Mouse (Mus musculus) left cerebral cortex, postnatal 4 days (tissue): Measurements from ENCODE around the gene Gprin2. TPM values are rescaled to one million over a fixed set of nuclear protein-coding genes. Genes with fewer than 3 reads are reported as not detected.

ENCODE experiments used
- DNase-seq: peaks from one replicate; pipeline ENCODE4 v3.0.0-alpha.2; 2022
- intact Hi-C: fragments of 180-260 bp; cut with DNase I; formaldehyde crosslinking; loops from one replicate; pipeline ENCODE4 v1.15.1; 2025
- total RNA-seq, 2 experiments: library from RNA; stranded (reverse); gene quantifications; 2 replicates each; pipeline ENCODE4 v1.2.3; 2021

Gprin2 gene
- total RNA-seq, 2 experiments from 2014 or later = 26.2 to 30.0 TPM

GRCm38 (mm10) chr14:34208651-34209050, 7.2 kb upstream of the Gprin2 start:
- peak; percentile 43 for DNase-seq
- intact Hi-C loops = no loop called here

DNA sequence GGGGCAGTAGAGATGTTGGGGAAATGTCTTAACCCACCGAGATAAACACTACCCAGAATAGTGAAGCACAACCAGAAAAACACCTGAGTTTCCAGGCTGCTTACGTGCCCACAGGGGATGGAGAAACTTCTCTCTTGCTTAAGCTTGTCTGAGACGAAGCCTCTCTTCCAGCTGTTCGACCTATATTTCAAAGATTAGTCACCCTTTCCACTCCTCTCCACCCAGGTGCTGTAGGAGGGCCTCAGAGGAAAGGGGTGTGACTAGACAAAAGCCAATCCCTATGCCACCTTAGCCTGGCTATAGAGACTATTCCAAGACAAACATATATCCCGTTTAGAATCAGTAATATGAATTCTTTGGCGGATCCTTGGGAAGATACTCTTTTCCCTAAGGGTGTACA, 6.5 kb upstream of the Gprin2 start:
- no peak for DNase-seq
- intact Hi-C loops = no loop called here

- intact Hi-C loops = no loop called here
- DNase-seq = peak; percentile 63
These were observed 669 bp downstream of the Gprin2 start for GRCm38 (mm10) chr14:34200738-34201230.

DNA sequence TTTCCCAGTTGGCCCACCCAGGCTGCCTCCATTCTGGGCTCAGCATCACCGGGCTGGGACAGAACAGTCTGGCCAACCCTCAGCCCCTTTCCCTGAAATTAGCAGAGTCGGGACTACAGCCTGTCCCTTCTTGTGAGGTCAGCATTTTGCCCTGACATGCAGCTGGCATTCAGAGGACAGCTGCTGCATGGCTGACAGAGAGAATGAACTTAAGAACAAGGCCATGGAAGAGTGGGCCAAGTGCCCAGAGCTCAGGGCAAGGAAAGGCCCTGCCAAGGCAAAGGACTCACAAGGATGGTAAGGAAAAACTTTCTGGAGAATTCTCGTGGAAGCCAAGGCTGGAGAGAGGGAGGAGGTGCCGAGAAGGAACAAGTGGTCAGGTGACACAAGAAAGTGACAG, 4.7 kb downstream of the Gprin2 start:
- DNase-seq = no peak

GRCm38 (mm10) chr14:34195466-34195865, 6.0 kb downstream of the Gprin2 start:
- intact Hi-C loops = no loop called here
- DNase-seq = peak; percentile 41

More for the DNA sequence above, 4.7 kb downstream of the Gprin2 start:
- intact Hi-C loops = no loop called here

DNA sequence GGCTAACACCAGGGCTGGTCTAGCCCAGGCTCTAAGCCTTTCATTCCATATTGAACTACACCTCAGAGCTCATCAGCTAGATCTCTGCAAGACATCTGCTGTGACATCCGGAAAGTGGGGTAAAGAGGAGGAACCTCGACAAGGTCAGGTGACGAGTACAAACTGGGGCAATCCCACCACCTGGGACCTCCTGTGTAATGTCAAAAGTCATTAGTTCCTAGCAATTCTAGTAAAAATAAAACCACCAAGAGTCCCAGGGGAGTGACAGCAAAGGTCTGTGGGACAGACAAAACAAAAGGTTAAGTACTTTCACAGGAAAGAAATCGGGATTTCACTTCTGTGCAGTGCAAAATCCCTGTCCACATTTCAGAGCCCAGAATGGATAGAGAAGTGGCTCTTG, 7.6 kb downstream of the Gprin2 start:
- DNase-seq = no peak
- intact Hi-C loops = no loop called here

DNA sequence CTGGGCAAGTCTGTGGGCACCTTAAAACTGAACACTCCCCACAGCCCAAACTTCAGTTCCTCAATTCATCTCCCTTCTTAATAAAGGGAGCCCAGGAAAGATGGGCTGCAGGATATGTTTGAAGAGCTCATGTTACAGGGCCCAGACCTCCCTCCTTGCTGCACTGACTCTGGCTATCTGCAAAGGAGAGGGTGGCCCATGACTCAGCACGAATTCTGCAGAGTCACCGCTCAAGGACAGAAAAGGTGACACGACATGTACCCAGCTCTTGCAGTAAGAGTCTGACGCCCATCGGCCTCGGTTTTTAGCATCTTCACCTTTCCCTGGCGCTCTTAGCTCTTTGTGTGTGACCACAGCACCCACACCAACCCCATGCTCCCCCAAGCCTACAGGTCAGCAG, 11.1 kb downstream of the Gprin2 start:
- intact Hi-C loops = no loop called here
- no peak for DNase-seq

GRCm38 (mm10) chr14:34188629-34189028, 12.8 kb downstream of the Gprin2 start:
- intact Hi-C loops = no loop called here
- DNase-seq = peak; percentile 56

GRCm38 (mm10) chr14:34183101-34183500, 18.4 kb downstream of the Gprin2 start:
- intact Hi-C loops = no loop called here
- DNase-seq = no peak

GRCm38 (mm10) chr14:34179351-34179750, 22.1 kb downstream of the Gprin2 start:
- intact Hi-C loops = no loop called here
- no peak for DNase-seq

- intact Hi-C loops = no loop called here
These were observed 30.3 kb downstream of the Gprin2 start for GRCm38 (mm10) chr14:34171107-34171506.

DNA sequence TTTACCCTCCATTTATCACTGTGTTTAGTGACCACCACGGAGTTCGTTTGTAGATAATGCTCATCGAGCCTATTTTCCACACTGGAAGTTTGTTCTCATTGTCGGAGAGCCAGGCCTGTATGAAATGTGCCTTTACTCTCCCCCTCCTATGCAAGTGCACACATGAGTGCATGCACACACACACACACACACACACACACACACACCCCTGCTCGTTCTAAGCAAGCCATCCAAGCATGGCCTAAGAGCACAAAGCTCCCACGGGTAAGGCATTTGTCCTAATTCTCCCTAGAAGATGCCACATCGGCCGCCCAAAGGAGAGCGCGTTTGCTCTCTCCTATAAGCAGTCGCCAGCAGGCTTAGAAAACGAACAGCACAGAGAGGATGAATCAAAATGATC, 45.7 kb downstream of the Gprin2 start:
- no peak for DNase-seq
- intact Hi-C loops = no loop called here

More at GRCm38 (mm10) chr14:34171107-34171506, 30.3 kb downstream of the Gprin2 start:
- DNase-seq = no peak

- peak; percentile 68 for DNase-seq
- intact Hi-C loops = no loop called here
These were observed 46.7 kb downstream of the Gprin2 start for GRCm38 (mm10) chr14:34154601-34155337.

- peak; percentile 10 for DNase-seq
- intact Hi-C loops = no loop called here
These were observed 49.1 kb downstream of the Gprin2 start, which contains the start of gene Npy4r for GRCm38 (mm10) chr14:34152342-34152741. Npy4r (minus strand) TSS chr14:34152489.

GRCm38 (mm10) chr14:34142915-34143314, 58.5 kb downstream of the Gprin2 start:
- intact Hi-C loops = no loop called here
- DNase-seq = no peak

DNA sequence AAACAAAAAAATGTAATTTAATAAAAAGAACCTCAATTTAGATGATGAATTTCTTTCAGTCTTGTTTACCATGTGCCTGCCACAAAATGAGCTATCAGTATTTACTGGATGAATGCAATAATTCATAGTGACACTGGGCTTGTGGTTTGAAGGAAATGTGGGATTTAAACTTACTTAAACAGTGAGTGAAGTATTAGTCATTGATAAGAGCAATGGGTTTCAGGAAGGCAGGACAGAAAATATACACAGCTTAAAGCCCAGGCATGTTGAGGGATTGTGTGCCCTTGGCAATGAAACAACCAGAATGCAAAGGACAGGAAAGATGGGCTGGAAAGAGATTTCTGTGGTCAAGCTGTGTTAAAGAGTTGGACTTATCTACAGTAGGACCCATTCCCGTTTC, 59.1 kb downstream of the Gprin2 start:
- no peak for DNase-seq
- intact Hi-C loops = no loop called here

GRCm38 (mm10) chr14:34139671-34140664, 61.5 kb downstream of the Gprin2 start:
- no peak for DNase-seq
- intact Hi-C loops = no loop called here
